Mouse (Mus musculus) hindlimb bud, embryonic 11.5 days (tissue): ENCODE data around the gene Ppih.
"Not testable (repeated sequence)": the region's sequence is repeated elsewhere in the genome, so short reads cannot be mapped to it uniquely, and the experiment has no call there.

Source experiments
- DNase-seq: peaks from one replicate; pipeline ENCODE4 v3.0.0-alpha.2; 2012; ENCODE audit warnings: low read depth, low spot score; ENCODE audit errors: extremely low spot score

Ppih gene

GRCm38 (mm10) chr4:119292771-119293573 is 27.4 kb downstream of the Ppih start:
- peak; percentile 26 for DNase-seq

- DNase-seq: no peak
These were observed 28.4 kb downstream of the Ppih start for GRCm38 (mm10) chr4:119291921-119292320.

GRCm38 (mm10) chr4:119285336-119285735 is 35.0 kb downstream of the Ppih start:
- no peak for DNase-seq

GRCm38 (mm10) chr4:119284861-119285260 is 35.5 kb downstream of the Ppih start:
- no peak for DNase-seq

GRCm38 (mm10) chr4:119278784-119279183 is 41.6 kb downstream of the Ppih start:
- DNase-seq: not testable (repeated sequence)

GRCm38 (mm10) chr4:119275726-119276125 is 44.6 kb downstream of the Ppih start:
- no peak for DNase-seq

- DNase-seq: no peak
These were observed 45.1 kb downstream of the Ppih start for GRCm38 (mm10) chr4:119275226-119275625.

GRCm38 (mm10) chr4:119274627-119275026 is 45.7 kb downstream of the Ppih start:
- DNase-seq: no peak

GRCm38 (mm10) chr4:119266606-119267005 is 53.7 kb downstream of the Ppih start:
- no peak for DNase-seq

- DNase-seq: no peak
These were observed 56.9 kb downstream of the Ppih start for GRCm38 (mm10) chr4:119263459-119263858.

- no peak for DNase-seq
These were observed 57.9 kb downstream of the Ppih start for GRCm38 (mm10) chr4:119262483-119262882.

GRCm38 (mm10) chr4:119261087-119261713 is 59.1 kb downstream of the Ppih start:
- no peak for DNase-seq

- no peak for DNase-seq
These were observed 60.7 kb downstream of the Ppih start for GRCm38 (mm10) chr4:119259344-119260254.

- no peak for DNase-seq
These were observed 63.3 kb downstream of the Ppih start for GRCm38 (mm10) chr4:119257083-119257482.

GRCm38 (mm10) chr4:119255351-119255750 is 65.0 kb downstream of the Ppih start, which contains the start of gene Cldn19:
Cldn19 (plus strand) TSS chr4:119255414.
- DNase-seq: no peak

- no peak for DNase-seq
These were observed 66.2 kb downstream of the Ppih start for GRCm38 (mm10) chr4:119254012-119254618.

- DNase-seq: no peak
These were observed 68.1 kb downstream of the Ppih start for GRCm38 (mm10) chr4:119252025-119252808.
